Mouse (Mus musculus): ENCODE measurements around the gene Ccr6.

GRCm38 (mm10) chr17:8256982-8257381 lies 21.1 kb downstream of the Ccr6 start:
- TF ChIP-seq CTCF (conservative IDR thresholded peaks at IDR 0.05; ENCODE audit: low read length) (peak; percentile 29), POU5F1 (IDR thresholded peaks at IDR 0.05; ENCODE audit: borderline replicate concordance, low read length) (no peak)
